Mouse (Mus musculus): ENCODE results near the gene Samd3. TPM values are rescaled to one million over a fixed set of nuclear protein-coding genes. Genes with fewer than 3 reads are reported as not detected.

The Samd3 gene
- 0.60 TPM for polyA plus RNA-seq (2017; shearing (Covaris generic))

GRCm38 (mm10) chr10:26229488-26229887 lies at the start of gene Samd3:
TSS of gene Samd3 (plus strand) at chr10:26229707.

Other genes with a start within 250 kb of the Samd3 start
- gene Gm9767, start 151.5 kb upstream of the Samd3 start, polyA plus RNA-seq (2017; shearing (Covaris generic)): not detected
- gene Tmem200a, start 150.7 kb upstream of the Samd3 start, polyA plus RNA-seq (2017; shearing (Covaris generic)): not detected
- 20.2 TPM for gene L3mbtl3, start 146.3 kb downstream of the Samd3 start, polyA plus RNA-seq (2017; shearing (Covaris generic))

Measured in naive thymus-derived CD4-positive, alpha-beta T cell, adult 5 months (primary cell).